Mouse (Mus musculus): ENCODE measurements around the gene Cdc42se1.

DNA sequence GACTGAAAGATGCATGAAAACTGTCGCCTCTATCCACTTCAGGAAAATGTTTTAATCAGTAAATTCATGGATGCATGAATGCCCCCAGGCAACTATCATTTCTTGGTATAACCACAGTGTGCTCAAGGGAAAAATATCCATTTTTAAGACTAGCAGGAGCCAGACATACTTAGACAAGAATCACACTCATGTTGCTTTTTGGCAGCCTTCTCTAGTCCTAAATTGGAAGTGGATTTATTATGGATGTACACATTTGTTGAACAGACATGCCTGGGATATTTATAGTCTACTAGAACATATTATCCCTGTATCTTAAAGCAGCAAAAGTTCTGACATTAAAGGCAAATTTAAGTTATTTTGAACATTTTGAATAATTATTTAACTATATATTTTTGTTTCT lies 36.2 kb downstream of the Cdc42se1 start:
- TF ChIP-seq EP300 (IDR thresholded peaks at IDR 0.05; ENCODE audit: insufficient read depth, low read depth, low read length) (no peak), POLR2A (IDR thresholded peaks at IDR 0.05; ENCODE audit: insufficient read depth, low read depth, low read length) (no peak)
